Mouse (Mus musculus) heart, embryonic 11.5 days (tissue): Measurements from ENCODE around the gene Stk11. TPM values are rescaled to one million over a fixed set of nuclear protein-coding genes. Genes with fewer than 3 reads are reported as not detected.

ENCODE experiments used
- ATAC-seq: fragments of 200-750 bp; cut with Nextera tagmentation; replicated peaks from 2 replicates; pipeline ENCODE4 v1.8.0; 2017; ENCODE audit warnings: moderate library complexity; ENCODE audit not compliant: insufficient number of reproducible peaks, low FRiP score, low TSS enrichment
- H3K27ac ChIP-seq: fragments of 300-500 bp; sonication (generic); 2 replicates; pipeline ENCODE4 v1.5.1; 2014; ENCODE audit warnings: mild to moderate bottlenecking, low read depth, low read length
- H3K27me3 ChIP-seq: fragments of 300-500 bp; sonication (generic); 2 replicates; pipeline ENCODE4 v1.6.1; 2014; ENCODE audit warnings: mild to moderate bottlenecking, low read length, mixed read lengths; ENCODE audit not compliant: control insufficient read depth, insufficient read depth
- H3K36me3 ChIP-seq: fragments of 300-500 bp; sonication (generic); 2 replicates; pipeline ENCODE4 v1.6.1; 2014; ENCODE audit warnings: mild to moderate bottlenecking, low read length, moderate library complexity, mixed read lengths; ENCODE audit not compliant: control insufficient read depth, insufficient read depth
- H3K4me1 ChIP-seq: fragments of 300-500 bp; sonication (generic); 2 replicates; pipeline ENCODE4 v1.6.1; 2014; ENCODE audit warnings: low read length; ENCODE audit not compliant: control insufficient read depth, insufficient read depth
- H3K4me2 ChIP-seq: fragments of 300-500 bp; sonication (generic); 2 replicates; pipeline ENCODE4 v1.6.1; 2014; ENCODE audit warnings: mild to moderate bottlenecking, moderate library complexity
- H3K4me3 ChIP-seq: fragments of 300-500 bp; sonication (generic); 2 replicates; pipeline ENCODE4 v1.5.1; 2014; ENCODE audit warnings: low read depth, low read length
- H3K9ac ChIP-seq: fragments of 300-500 bp; sonication (generic); 2 replicates; pipeline ENCODE4 v1.6.1; 2014; ENCODE audit warnings: mild to moderate bottlenecking, low read depth, low read length, moderate library complexity
- H3K9me3 ChIP-seq: fragments of 300-500 bp; sonication (generic); replicated peaks from 2 replicates; pipeline ENCODE4 v1.6.1; 2016; ENCODE audit warnings: low read length; ENCODE audit not compliant: control insufficient read depth
- WGBS: fragments of 180-500 bp; shearing (Covaris S2); extraction: QIAGEN DNeasy Blood & Tissue Kit; methylation state at CpG from one replicate; pipeline ENCODE4 v1.1.7; 2014; ENCODE audit not compliant: insufficient replicate concordance; 5-methylcytosine and 5-hydroxymethylcytosine counted together
- polyA plus RNA-seq: library from polyadenylated mRNA; unstranded; fragments of >200 nt; fragmentation: Nextera tagmentation; extraction: Ambion mirVana; gene quantifications from 2 replicates; pipeline ENCODE4 v1.2.1, GENCODE M21; 2014

Stk11 gene
- polyA plus RNA-seq: 16.5 and 20.0 TPM in 2 replicates

DNA sequence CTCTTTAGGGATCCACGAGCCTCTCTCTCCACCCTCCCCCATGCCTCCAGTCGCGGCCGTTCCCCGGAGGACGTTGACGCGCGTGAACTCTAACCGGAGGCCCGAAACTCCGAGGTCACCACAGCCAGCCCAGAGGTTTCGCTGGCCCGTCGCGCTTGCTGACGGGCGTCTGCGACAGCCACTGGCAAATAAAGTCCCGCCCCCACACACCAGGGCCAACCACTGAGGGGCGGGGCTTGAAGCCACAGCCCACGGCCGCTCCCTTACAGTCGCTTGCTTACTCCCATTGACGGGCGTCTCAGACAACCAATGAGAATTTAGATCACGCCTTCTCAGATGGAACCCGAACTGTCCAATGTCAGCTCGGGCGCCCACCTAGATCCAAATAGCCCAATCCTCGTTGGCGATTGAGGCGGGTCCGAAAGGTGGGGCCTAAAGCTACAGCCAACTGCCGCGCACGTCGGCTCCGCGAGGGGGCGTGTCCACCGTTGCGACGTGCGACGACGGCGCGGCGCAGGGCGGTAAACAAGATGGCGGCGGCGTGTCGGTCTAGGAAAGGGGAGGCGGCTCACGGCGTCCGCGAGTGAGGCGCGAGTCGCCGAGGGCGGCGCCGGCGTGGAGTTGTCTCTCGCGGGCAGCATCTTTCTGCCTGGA, at the start of gene Stk11:
Stk11 (plus strand) TSS at position 514 of the 654 bp plus-strand sequence.
- no peaks in the 10 kb centered on the region for H3K9me3 ChIP-seq
- H3K27ac ChIP-seq: peak within 1 kb of the TSS; percentile 90
- H3K27me3 ChIP-seq: no peaks in the 10 kb centered on the region
- peak within 1 kb of the TSS; percentile 94 for H3K9ac ChIP-seq
- WGBS: under 1% methylated on average over 68 of the region's 70 CpGs
- H3K4me2 ChIP-seq: peak within 1 kb of the TSS; percentile 96
- peaks cover 24% of the 10 kb centered on the region for H3K4me1 ChIP-seq
- H3K36me3 ChIP-seq: 0 out of 2 replicates have a peak, but pooled peaks cover 2% of the 10 kb centered on the region
- peak; percentile 97 for ATAC-seq
- H3K4me3 ChIP-seq: peak within 1 kb of the TSS; percentile 94

DNA sequence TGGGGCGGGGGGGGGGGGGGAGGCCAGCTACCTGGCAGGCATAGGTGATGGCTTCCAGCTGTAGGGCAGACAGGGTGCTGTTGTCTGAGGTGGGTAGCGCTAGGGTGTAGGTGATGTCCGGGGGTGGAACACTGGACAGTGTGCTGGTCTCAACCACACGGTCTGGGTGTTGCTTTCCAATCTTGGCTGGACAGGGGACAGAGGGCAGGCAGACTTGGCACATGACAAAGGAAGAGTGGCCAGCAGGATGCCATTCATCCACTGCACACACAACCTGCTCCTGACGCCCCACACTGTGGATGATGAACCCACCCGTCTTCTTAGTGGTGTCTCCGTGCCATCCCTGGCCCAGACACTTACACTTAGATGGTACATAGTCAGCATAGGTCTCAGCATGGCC, 46.4 kb upstream of the Stk11 start:
- Histone ChIP-seq H3K9ac (0 out of 2 replicates have a peak overlapping the region, but pooled peaks have one; percentile 22), H3K36me3 (peaks cover 6% of the 10 kb centered on the region; the same call in 1 of the 2 replicates), H3K4me3 (no peak overlapping the region), H3K4me1 (peaks cover 30% of the 10 kb centered on the region), H3K27me3 (no peaks in the 10 kb centered on the region), H3K4me2 (no peak overlapping the region), H3K9me3 (no peaks in the 10 kb centered on the region), H3K27ac (no peak overlapping the region)
- ATAC-seq: no peak
- 88% methylated on average over 6 of the region's 7 CpGs for WGBS

DNA sequence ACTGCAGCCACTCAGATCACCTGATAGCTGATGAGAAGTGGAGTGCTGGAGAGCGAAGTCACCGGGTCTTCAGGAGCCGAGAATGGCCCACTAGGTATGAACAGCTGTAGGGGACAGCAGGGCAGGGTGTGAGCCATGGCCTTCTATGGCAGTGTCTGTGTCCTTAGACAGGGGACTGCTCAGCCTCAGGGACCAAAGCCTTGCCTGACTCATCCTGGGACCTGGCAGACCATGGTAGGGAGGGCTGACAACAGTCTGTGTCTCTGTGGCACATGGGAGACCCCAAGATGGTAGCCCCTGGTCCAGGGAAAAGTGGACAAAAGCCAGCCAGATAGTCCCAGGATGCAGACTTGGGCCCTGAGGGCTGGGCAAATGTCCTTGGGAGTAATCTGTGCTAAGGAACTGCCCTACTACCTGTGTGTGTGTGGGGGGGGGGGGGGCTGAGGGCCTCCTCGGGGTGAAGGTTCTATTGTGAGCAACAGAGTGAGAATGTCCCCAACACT, 45.6 kb upstream of the Stk11 start:
- Histone ChIP-seq H3K27me3 (no peaks in the 10 kb centered on the region), H3K9me3 (no peaks in the 10 kb centered on the region), H3K9ac (no peak overlapping the region), H3K4me1 (peaks cover 33% of the 10 kb centered on the region), H3K4me3 (no peak overlapping the region), H3K36me3 (peaks cover 6% of the 10 kb centered on the region; the same call in 1 of the 2 replicates), H3K4me2 (no peak overlapping the region), H3K27ac (peak overlapping the region; percentile 87)
- 84% methylated on average over 4 of the region's 4 CpGs for WGBS
- ATAC-seq: no peak

DNA sequence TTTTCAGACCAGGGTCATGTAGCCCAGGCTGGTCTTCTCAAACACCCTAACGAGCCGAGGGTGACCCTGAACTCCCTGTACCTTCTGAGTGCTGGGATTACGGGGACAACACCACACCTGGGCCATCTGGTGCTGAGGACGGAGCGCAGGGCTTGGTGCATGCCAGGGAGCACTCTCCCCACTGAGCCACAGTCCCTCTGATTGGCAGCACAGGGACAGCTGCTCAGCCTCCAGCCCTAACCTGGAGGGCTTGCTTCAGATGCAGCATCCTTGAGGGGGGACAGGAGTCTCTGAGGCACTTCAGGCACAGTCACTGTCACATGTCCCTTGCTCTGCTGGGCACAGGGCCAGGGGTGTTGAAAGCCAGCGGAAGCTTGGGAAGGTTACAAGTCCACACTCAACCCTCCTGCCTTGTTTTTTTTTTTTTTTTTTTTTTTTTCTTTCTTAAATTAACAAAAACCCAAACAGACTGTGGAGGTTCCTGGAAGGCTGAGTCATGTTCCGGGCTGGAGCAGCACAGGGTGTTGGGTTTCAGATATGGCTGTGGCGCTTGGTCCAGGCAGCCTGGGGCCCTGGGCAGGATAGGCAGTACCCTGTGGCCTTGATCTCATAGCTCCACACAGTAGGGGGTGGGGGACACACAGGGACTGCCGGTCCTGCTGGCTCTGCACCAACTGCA, 44.6 kb upstream of the Stk11 start:
- peak overlapping the region; percentile 87 for H3K27ac ChIP-seq
- peak overlapping the region; percentile 39; the same call in 1 of the 2 replicates for H3K9ac ChIP-seq
- H3K4me2 ChIP-seq: peak overlapping the region; percentile 31
- 44% methylated on average over 9 of the region's 9 CpGs for WGBS
- no peaks in the 10 kb centered on the region for H3K9me3 ChIP-seq
- H3K36me3 ChIP-seq: peaks cover 6% of the 10 kb centered on the region; the same call in 1 of the 2 replicates
- H3K4me3 ChIP-seq: no peak overlapping the region
- peaks cover 41% of the 10 kb centered on the region for H3K4me1 ChIP-seq
- peak; percentile 86 for ATAC-seq
- H3K27me3 ChIP-seq: no peaks in the 10 kb centered on the region

DNA sequence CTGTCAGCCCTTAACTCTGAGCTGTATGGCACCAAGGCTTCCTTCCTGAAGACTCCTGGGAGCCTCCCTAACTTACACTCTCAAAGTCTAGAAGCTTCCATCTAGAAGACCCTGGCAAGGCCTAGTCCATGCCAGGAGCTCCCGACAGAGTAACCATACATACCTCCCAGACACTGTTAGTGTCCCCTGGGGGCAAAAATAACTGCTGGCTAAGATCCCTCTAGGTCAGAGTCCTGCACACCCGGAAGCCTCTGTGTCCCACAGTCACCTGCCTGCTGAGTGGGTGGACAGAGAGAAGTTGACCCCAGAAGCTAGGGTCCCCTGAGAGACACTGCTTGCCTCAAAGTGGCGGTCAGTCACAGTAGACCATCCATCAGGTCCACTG, 44.1 kb upstream of the Stk11 start:
- peaks cover 4% of the 10 kb centered on the region; the same call in 1 of the 2 replicates for H3K36me3 ChIP-seq
- H3K4me1 ChIP-seq: peaks cover 42% of the 10 kb centered on the region
- WGBS: 72% methylated on average over 3 of the region's 3 CpGs
- no peaks in the 10 kb centered on the region for H3K9me3 ChIP-seq
- peak overlapping the region; percentile 87 for H3K27ac ChIP-seq
- H3K4me2 ChIP-seq: peak overlapping the region; percentile 28; the same call in 1 of the 2 replicates
- no peak overlapping the region for H3K4me3 ChIP-seq
- no peak for ATAC-seq
- no peaks in the 10 kb centered on the region for H3K27me3 ChIP-seq
- H3K9ac ChIP-seq: peak overlapping the region; percentile 6; the same call in 1 of the 2 replicates

DNA sequence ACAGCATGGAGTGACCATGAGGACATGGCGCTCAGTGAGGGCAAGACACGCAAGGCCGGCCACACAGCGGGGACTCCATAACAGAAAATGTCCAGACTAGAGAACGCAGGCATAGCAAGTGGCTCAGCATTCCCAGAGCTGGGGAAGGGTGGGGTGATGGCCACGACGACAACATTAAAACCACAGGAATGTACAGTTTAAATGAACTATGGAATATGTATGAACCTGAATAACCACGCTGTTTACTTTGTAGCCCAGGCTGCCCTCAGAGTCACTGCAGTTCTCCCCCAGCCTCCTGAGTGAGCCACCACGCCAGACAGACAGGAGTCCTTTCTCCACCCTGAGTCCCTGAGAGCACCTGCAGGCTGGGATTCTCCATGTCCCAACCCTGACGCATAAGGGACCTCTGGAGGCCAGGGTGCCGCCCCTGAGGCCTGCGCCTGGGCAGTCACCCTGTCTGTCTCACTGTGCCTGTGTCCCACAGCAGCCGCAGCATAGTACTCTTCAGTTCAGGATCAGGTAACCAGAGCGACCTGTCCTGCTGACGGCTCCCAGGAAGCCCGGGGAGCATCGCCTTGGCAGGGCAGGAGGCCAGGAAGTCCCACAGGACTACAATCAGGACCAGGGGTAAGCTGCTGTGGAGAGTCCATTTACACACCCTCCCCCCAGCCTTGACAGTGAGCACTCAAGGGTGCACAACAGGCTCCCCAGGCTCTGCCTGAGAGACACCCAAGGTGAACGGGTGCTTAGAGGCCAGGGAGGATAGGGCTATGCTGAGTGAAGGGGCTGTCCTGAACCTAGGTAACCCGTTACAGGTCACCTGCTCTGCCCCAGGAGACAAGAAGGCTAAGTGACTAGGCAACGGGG, 42.7 kb upstream of the Stk11 start:
- WGBS: 78% methylated on average over 20 of the region's 20 CpGs
- ATAC-seq: no peak
- H3K27me3 ChIP-seq: no peaks in the 10 kb centered on the region
- H3K9me3 ChIP-seq: no peaks in the 10 kb centered on the region
- H3K4me3 ChIP-seq: no peak overlapping the region
- H3K9ac ChIP-seq: no peak overlapping the region
- H3K4me1 ChIP-seq: peaks cover 42% of the 10 kb centered on the region
- H3K4me2 ChIP-seq: no peak overlapping the region
- H3K36me3 ChIP-seq: no peaks in the 10 kb centered on the region
- no peak overlapping the region; the same call in 1 of the 2 replicates for H3K27ac ChIP-seq

DNA sequence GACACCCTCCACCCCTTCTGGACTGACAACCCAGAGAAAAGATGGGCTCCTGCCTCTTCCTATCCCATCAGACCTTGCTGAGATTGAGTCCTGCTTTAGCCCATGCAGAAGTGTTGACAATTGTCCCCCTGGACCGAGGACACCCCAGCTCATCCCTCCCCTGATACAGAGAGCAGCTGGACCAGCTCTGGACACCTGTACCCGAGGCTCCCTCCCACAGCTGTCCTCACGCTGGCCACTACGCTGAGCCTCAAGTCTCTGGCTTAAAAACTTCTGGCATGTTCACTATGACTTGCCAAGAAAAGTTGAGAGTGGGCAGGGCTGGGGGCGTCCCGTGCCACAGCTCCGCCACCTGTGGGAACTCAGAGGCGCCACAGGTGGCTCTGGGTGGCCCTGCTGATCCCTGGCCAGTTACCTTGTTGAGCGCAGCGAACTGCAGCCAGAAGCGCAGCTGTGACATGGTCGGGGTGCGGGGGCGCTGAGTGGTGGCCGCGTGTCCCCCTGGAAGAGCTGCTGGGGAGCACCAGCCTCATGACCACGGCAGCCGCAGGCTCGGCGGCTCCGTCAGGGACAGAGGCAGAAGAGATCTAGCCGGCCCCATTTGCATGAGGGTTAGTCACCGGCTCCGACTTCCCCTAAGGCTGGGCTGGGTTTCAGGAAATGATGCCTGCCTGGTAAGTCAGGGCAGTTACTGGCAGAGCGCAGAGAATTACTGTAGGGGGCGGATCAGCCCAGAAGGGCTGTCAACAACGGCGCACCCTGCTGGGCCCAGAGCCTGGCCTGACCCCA, 40.6 kb upstream of the Stk11 start:
- 16% methylated on average over 28 of the region's 28 CpGs for WGBS
- H3K27me3 ChIP-seq: no peaks in the 10 kb centered on the region
- peak overlapping the region; percentile 41; the same call in 1 of the 2 replicates for H3K27ac ChIP-seq
- H3K9me3 ChIP-seq: no peaks in the 10 kb centered on the region
- H3K4me1 ChIP-seq: peaks cover 42% of the 10 kb centered on the region
- peak overlapping the region; percentile 19; the same call in 1 of the 2 replicates for H3K4me3 ChIP-seq
- H3K9ac ChIP-seq: peak overlapping the region; percentile 63
- 0 out of 2 replicates have a peak, but pooled peaks cover 2% of the 10 kb centered on the region for H3K36me3 ChIP-seq
- no peak; the same call in 1 of the 2 replicates for ATAC-seq
- H3K4me2 ChIP-seq: peak overlapping the region; percentile 59
